Mouse (Mus musculus) midbrain, postnatal 0 days (tissue): ENCODE data around the gene Sema5a. TPM values are rescaled to one million over a fixed set of nuclear protein-coding genes. Genes with fewer than 3 reads are reported as not detected.
"Not testable (repeated sequence)": the region's sequence is repeated elsewhere in the genome, so short reads cannot be mapped to it uniquely, and the experiment has no call there.

Source experiments
- ATAC-seq: fragments of 200-750 bp; cut with Nextera tagmentation; 2 replicates; pipeline ENCODE4 v1.8.0; 2017; ENCODE audit warnings: moderate number of reproducible peaks, mild to moderate bottlenecking, moderate TSS enrichment, moderate library complexity; ENCODE audit not compliant: low FRiP score
- DNase-seq: peaks from one replicate; pipeline ENCODE4 v3.0.0-alpha.2; 2015; ENCODE audit warnings: low spot score
- H3K27ac ChIP-seq: fragments of 300-500 bp; sonication (generic); 2 replicates; pipeline ENCODE4 v1.5.1; 2014; ENCODE audit warnings: low read depth, mild to moderate bottlenecking, low read length, mixed read lengths
- H3K27me3 ChIP-seq: fragments of 300-500 bp; sonication (generic); 2 replicates; pipeline ENCODE4 v1.6.1; 2014; ENCODE audit warnings: low read length, control low read depth, mixed read lengths; ENCODE audit not compliant: insufficient read depth
- H3K36me3 ChIP-seq: fragments of 300-500 bp; sonication (generic); 2 replicates; pipeline ENCODE4 v1.6.1; 2014; ENCODE audit warnings: low read length, control low read depth, mixed read lengths; ENCODE audit not compliant: insufficient read depth
- H3K4me1 ChIP-seq: fragments of 300-500 bp; sonication (generic); 2 replicates; pipeline ENCODE4 v1.6.1; 2014; ENCODE audit warnings: mild to moderate bottlenecking, control low read depth, antibody characterized with exemption, low read length, mixed read lengths; ENCODE audit not compliant: insufficient read depth
- H3K4me2 ChIP-seq: fragments of 300-500 bp; sonication (generic); 2 replicates; pipeline ENCODE4 v1.6.1; 2014; ENCODE audit warnings: low read depth, mild to moderate bottlenecking, low read length, mixed read lengths; ENCODE audit not compliant: poor library complexity, severe bottlenecking
- H3K4me3 ChIP-seq: fragments of 300-500 bp; sonication (generic); 2 replicates; pipeline ENCODE4 v1.5.1; 2014; ENCODE audit warnings: low read depth, mild to moderate bottlenecking, low read length, moderate library complexity
- H3K9ac ChIP-seq: fragments of 300-500 bp; sonication (generic); replicated peaks from 2 replicates; pipeline ENCODE4 v1.6.1; 2014; ENCODE audit warnings: mild to moderate bottlenecking, low read length, moderate library complexity, mixed read lengths; ENCODE audit not compliant: poor library complexity, severe bottlenecking
- H3K9me3 ChIP-seq: fragments of 300-500 bp; sonication (generic); 2 replicates; pipeline ENCODE4 v1.6.1; 2016; ENCODE audit warnings: low read length, control low read depth
- CTCF ChIP-seq: IDR thresholded peaks from 2 replicates; pipeline ENCODE4 v1.5.1; 2016; ENCODE audit warnings: antibody characterized with exemption, mild to moderate bottlenecking
- WGBS: fragments of 180-500 bp; shearing (Covaris S2); extraction: QIAGEN DNeasy Blood & Tissue Kit; methylation state at CpG from one replicate; pipeline ENCODE4 v1.1.7; 2014; 5-methylcytosine and 5-hydroxymethylcytosine counted together
- polyA plus RNA-seq: library from polyadenylated mRNA; unstranded; fragments of >200 nt; fragmentation: Nextera tagmentation; extraction: Ambion mirVana; gene quantifications from 2 replicates; pipeline ENCODE4 v1.2.1, GENCODE M21; 2015
- total RNA-seq: library from RNA; depleted of rRNA; stranded (reverse); fragments of >200 nt; gene quantifications from 2 replicates; pipeline ENCODE4 v1.2.3, GENCODE M21; 2014; rRNA removed

Gene Sema5a
- total RNA-seq (26.0 and 26.5 TPM in 2 replicates), polyA plus RNA-seq (5.6 and 5.8 TPM in 2 replicates)

DNA sequence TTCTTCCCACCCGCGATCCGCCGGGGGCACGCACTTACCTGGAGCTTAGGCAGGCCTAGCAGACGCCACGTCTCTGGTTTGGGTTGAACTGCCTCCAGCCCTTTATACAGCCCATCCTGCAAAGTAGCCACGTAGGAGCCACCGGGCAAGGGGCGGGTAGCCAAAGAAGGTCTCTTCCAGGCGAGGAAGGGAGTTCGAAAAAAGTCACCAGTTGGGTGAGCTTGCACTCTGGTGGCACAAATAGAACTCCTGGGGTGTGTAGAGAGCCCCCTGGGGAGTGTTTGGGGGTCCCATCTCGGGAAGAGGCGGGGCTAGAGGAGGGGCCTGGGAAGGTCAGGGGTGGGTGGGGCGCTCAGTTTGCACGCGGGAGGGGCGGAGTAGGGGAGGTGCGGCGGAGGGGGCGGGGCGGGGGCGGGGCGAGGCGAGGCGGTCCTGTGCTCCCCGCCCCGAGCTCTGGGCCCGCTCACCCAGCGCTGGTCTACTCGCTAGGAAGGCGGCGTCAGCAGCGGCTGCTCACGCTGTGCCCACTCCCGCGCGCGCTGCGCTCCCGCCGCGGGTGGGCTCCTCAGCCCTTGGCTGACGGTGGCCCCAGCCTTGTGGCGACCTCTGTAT lies at the start of gene Sema5a:
TSS of gene Sema5a (plus strand) at position 467 of the 612 bp plus-strand sequence.
- Histone ChIP-seq H3K9me3 (no peaks in the 10 kb centered on the region), H3K36me3 (no peaks in the 10 kb centered on the region), H3K27me3 (no peaks in the 10 kb centered on the region; the same call in 1 of the 2 replicates), H3K4me1 (no peaks in the 10 kb centered on the region), H3K27ac (no peak within 1 kb of the TSS), H3K9ac (peak within 1 kb of the TSS; percentile 50), H3K4me3 (peak within 1 kb of the TSS; percentile 53), H3K4me2 (peak within 1 kb of the TSS; percentile 100)
- ATAC-seq: peak; percentile 81
- TF ChIP-seq CTCF: no peak; the same call in 1 of the 2 replicates
- peak; percentile 65 for DNase-seq
- whole genome bisulfite sequencing: 2% methylated on average over 20 of the region's 45 CpGs

GRCm38 (mm10) chr15:32198076-32198475 lies 46.5 kb upstream of the Sema5a start:
- Histone ChIP-seq H3K36me3 (no peaks in the 10 kb centered on the region), H3K9ac (no peak overlapping the region), H3K9me3 (no peaks in the 10 kb centered on the region), H3K27ac (no peak overlapping the region), H3K4me2 (no peak overlapping the region), H3K4me3 (no peak overlapping the region), H3K27me3 (no peaks in the 10 kb centered on the region), H3K4me1 (no peaks in the 10 kb centered on the region)
- no peak for DNase-seq
- ATAC-seq: no peak
- TF ChIP-seq CTCF: no peak
- 73% methylated on average over 9 of the region's 9 CpGs for WGBS

- WGBS: 76% methylated on average over 5 of the region's 5 CpGs
- no peak for DNase-seq
These were observed 46.0 kb upstream of the Sema5a start for GRCm38 (mm10) chr15:32198561-32198960.

DNA sequence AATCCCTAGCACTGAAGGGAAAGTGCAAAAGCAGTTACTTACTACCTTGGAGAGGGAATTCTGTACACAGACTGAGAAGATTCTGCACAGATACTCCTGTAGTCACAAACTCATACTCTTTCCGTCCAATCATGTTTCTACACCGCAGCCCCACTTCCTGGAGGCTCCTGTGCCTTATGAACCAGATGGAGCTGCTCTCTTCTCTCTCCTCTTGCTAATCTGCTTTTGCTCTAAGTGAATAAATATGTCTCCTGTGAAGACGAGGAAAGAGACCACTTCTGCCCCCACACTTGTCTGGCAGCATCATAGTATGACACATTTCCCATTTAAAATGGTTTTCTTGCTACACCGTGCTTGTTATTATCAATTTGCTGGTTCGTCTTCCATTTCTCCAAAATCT lies 41.4 kb upstream of the Sema5a start:
- Histone ChIP-seq H3K4me1 (no peaks in the 10 kb centered on the region), H3K36me3 (no peaks in the 10 kb centered on the region), H3K4me3 (no peak overlapping the region), H3K9ac (no peak overlapping the region), H3K9me3 (no peaks in the 10 kb centered on the region), H3K27ac (no peak overlapping the region), H3K27me3 (no peaks in the 10 kb centered on the region), H3K4me2 (no peak overlapping the region)
- 80% methylated on average over 5 of the region's 5 CpGs for WGBS
- no peak for ATAC-seq
- no peak for DNase-seq
- peak; percentile 15; the same call in 1 of the 2 replicates for TF ChIP-seq CTCF

More at GRCm38 (mm10) chr15:32198561-32198960, 46.0 kb upstream of the Sema5a start:
- no peak for TF ChIP-seq CTCF
- ATAC-seq: no peak
- H3K9me3 ChIP-seq: no peaks in the 10 kb centered on the region
- no peaks in the 10 kb centered on the region for H3K27me3 ChIP-seq
- H3K27ac ChIP-seq: no peak overlapping the region
- H3K4me2 ChIP-seq: no peak overlapping the region
- H3K4me1 ChIP-seq: no peaks in the 10 kb centered on the region
- no peak overlapping the region for H3K9ac ChIP-seq
- no peaks in the 10 kb centered on the region for H3K36me3 ChIP-seq
- H3K4me3 ChIP-seq: no peak overlapping the region

DNA sequence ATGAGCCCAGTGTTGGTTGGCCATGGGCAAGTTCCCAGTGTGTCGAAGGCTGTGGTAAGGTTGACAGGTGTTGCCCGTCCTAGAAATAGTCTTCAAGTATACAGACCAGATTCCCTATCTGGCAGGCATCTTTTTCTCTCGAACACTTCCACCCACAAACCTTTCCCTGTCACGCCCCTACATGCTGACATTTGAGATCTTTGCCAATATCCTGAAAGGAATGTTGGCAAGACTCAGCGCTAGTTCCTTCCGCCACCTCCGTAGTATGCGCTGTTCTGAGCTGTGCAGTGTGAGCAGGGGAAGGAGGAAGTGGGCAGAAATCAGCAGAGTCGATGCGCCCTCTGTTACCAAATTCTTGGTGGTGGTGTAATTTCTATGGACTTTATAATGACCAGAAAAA lies 39.7 kb upstream of the Sema5a start:
- Histone ChIP-seq H3K36me3 (no peaks in the 10 kb centered on the region), H3K9me3 (no peaks in the 10 kb centered on the region), H3K4me1 (no peaks in the 10 kb centered on the region), H3K4me2 (no peak overlapping the region), H3K4me3 (no peak overlapping the region), H3K27ac (no peak overlapping the region), H3K27me3 (no peaks in the 10 kb centered on the region), H3K9ac (no peak overlapping the region)
- ATAC-seq (no peak), DNase-seq (no peak)
- no peak for TF ChIP-seq CTCF
- WGBS: 92% methylated on average over 10 of the region's 10 CpGs

DNA sequence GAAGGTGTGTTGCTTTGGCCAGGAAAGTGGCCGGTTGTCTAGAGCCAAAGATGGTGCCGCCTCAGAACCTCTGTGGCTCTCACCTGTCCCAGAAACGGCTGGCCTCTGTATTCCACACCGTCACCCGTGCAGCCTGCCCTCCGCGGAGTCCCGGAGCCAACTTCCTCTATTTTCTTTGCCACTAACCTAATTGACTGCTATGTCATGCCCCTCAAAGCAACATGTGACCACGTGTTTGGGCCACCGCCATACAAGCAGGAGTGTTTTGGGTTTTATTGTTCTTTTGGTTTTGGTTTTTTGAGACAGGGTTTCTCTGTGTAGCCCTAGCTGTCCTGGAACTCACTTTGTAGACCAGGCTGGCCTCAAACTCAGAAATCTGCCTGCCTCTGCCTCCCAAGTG lies 29.9 kb upstream of the Sema5a start:
- not testable (repeated sequence) for DNase-seq, H3K4me1 ChIP-seq, H3K4me3 ChIP-seq, H3K36me3 ChIP-seq, H3K4me2 ChIP-seq, H3K9ac ChIP-seq, H3K27ac ChIP-seq, H3K9me3 ChIP-seq, ATAC-seq, H3K27me3 ChIP-seq
- 93% methylated on average over 10 of the region's 10 CpGs for WGBS
